Mouse (Mus musculus) lung, embryonic 15.5 days (tissue): ENCODE measurements around the gene Scfd2. TPM values are rescaled to one million over a fixed set of nuclear protein-coding genes. Genes with fewer than 3 reads are reported as not detected.

ENCODE experiments used
- ATAC-seq: fragments of 200-750 bp; cut with Nextera tagmentation; 2 replicates; pipeline ENCODE4 v1.8.0; 2017; ENCODE audit warnings: moderate number of reproducible peaks, borderline replicate concordance; ENCODE audit not compliant: low FRiP score, low TSS enrichment; ENCODE audit errors: extremely low read depth
- H3K27ac ChIP-seq: fragments of 300-500 bp; sonication (generic); 2 replicates; pipeline ENCODE4 v1.5.1; 2015; ENCODE audit warnings: moderate library complexity, mild to moderate bottlenecking, inconsistent platforms
- H3K27me3 ChIP-seq: fragments of 300-500 bp; sonication (generic); 2 replicates; pipeline ENCODE4 v1.6.1; 2015; ENCODE audit warnings: inconsistent platforms
- H3K36me3 ChIP-seq: fragments of 300-500 bp; sonication (generic); 2 replicates; pipeline ENCODE4 v1.6.1; 2015; ENCODE audit warnings: inconsistent platforms
- H3K4me1 ChIP-seq: fragments of 300-500 bp; sonication (generic); 2 replicates; pipeline ENCODE4 v1.6.1; 2015; ENCODE audit warnings: inconsistent platforms
- H3K4me2 ChIP-seq: fragments of 300-500 bp; sonication (generic); 2 replicates; pipeline ENCODE4 v1.6.1; 2015; ENCODE audit warnings: inconsistent platforms, mild to moderate bottlenecking, moderate library complexity
- H3K4me3 ChIP-seq: fragments of 300-500 bp; sonication (generic); 2 replicates; pipeline ENCODE4 v1.5.1; 2015; ENCODE audit warnings: mild to moderate bottlenecking, inconsistent platforms
- H3K9ac ChIP-seq: fragments of 300-500 bp; sonication (generic); 2 replicates; pipeline ENCODE4 v1.6.1; 2015; ENCODE audit warnings: inconsistent platforms
- H3K9me3 ChIP-seq: fragments of 300-500 bp; sonication (generic); 2 replicates; pipeline ENCODE4 v1.6.1; 2016; ENCODE audit warnings: inconsistent platforms
- WGBS: fragments of 180-500 bp; shearing (Covaris S2); methylation state at CpG from one replicate; pipeline ENCODE4 v1.1.7; 2015; 5-methylcytosine and 5-hydroxymethylcytosine counted together
- polyA plus RNA-seq: library from polyadenylated mRNA; unstranded; fragments of >200 nt; fragmentation: Nextera tagmentation; extraction: Ambion mirVana; gene quantifications from 2 replicates; pipeline ENCODE4 v1.2.1, GENCODE M21; 2015

The Scfd2 gene
- polyA plus RNA-seq, 1 experiment from 2014 or later: 18.4 TPM

DNA sequence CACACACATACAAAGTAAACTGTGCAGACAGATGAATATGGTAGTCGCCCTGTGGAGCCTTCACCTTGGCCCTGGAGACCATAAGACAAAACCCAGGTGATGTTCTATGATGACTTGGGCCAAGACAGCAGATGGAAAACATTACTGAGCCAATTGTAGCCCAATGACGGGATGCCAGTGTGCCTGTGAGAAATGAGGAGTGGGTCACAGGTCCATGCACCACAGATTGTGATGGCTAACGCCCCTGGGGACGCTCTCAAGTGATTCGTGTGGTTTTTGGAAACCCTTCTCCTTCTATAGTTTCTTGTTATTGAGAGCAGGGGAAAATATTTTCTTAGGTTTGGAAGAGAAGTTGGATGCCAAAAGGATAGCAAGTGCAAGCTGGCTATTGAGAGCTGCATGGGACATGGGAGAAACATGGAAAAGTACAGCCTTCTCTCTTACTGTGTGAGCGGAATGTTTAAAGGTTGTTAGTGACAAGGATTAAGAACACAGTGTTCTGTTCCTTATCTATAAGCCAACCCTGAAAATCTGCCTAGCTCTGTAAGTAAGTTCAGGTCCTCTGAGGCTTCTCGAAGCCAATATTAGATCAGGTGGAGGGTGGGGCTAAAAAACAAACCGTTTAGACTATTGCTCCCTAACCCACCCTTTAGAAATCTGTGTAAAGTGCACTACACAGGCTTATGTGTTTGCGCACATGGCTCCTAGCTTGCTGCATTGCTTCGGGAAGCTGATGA, 210.4 kb downstream of the Scfd2 start:
- no peak overlapping the region for H3K9ac ChIP-seq
- 0 out of 2 replicates have a peak, but pooled peaks cover 3% of the 10 kb centered on the region for H3K4me1 ChIP-seq
- no peak for ATAC-seq
- H3K4me2 ChIP-seq: no peak overlapping the region
- WGBS: 62% methylated on average over 10 of the region's 10 CpGs
- H3K36me3 ChIP-seq: no peaks in the 10 kb centered on the region
- no peaks in the 10 kb centered on the region for H3K27me3 ChIP-seq
- no peaks in the 10 kb centered on the region for H3K9me3 ChIP-seq
- H3K4me3 ChIP-seq: no peak overlapping the region
- H3K27ac ChIP-seq: no peak overlapping the region

DNA sequence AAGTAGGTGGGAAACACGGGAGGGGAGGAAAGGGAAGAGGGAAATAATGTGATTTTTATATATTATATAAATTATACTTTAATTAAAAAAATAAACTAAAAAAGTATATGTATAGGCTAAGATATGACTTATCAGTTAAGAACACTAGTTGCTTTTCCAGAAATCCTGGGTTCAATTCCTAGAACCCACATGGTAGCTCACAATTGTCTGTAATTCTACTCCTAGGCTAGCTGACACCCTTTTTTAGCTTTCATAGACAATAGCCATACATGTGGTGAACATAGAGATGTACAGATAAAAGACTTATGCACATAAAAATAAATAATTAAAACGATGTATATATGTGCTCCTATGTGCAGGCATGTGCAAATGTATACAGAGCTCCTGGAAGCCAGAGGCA, 212.0 kb downstream of the Scfd2 start:
- WGBS: 61% methylated on average over 2 of the region's 2 CpGs
- no peak for ATAC-seq
- H3K4me3 ChIP-seq: no peak overlapping the region

DNA sequence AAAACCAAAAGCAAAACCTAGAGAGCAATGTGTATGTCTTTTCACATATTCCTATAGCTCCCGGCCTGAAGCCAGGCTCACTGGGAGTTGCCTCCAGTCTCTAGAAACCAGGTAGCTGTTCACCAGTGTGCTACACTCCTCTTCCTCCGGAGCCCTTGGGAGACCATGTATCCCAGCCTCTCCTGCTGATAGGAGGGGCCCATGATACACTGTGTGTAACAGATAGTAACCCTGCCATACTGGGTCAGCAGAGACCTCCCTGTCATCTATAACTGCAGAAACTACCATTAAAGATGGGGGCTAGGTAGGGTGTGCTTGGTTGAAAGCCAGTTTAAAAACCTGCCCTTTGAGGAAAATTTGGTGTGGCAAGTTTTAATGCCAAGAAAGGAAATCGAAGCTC, 214.4 kb downstream of the Scfd2 start:
- Histone ChIP-seq H3K4me3 (no peak overlapping the region), H3K9me3 (no peaks in the 10 kb centered on the region), H3K4me2 (no peak overlapping the region), H3K4me1 (no peaks in the 10 kb centered on the region; the same call in 1 of the 2 replicates), H3K9ac (no peak overlapping the region), H3K27me3 (no peaks in the 10 kb centered on the region), H3K36me3 (no peaks in the 10 kb centered on the region), H3K27ac (no peak overlapping the region)
- no peak for ATAC-seq
- WGBS: 84% methylated on average over 3 of the region's 3 CpGs

More for the DNA sequence above, 212.0 kb downstream of the Scfd2 start:
- H3K27me3 ChIP-seq: no peaks in the 10 kb centered on the region
- H3K9ac ChIP-seq: no peak overlapping the region
- no peak overlapping the region for H3K27ac ChIP-seq
- H3K4me2 ChIP-seq: no peak overlapping the region
- H3K36me3 ChIP-seq: no peaks in the 10 kb centered on the region
- no peaks in the 10 kb centered on the region for H3K9me3 ChIP-seq
- no peaks in the 10 kb centered on the region; the same call in 1 of the 2 replicates for H3K4me1 ChIP-seq

- H3K27me3 ChIP-seq: no peaks in the 10 kb centered on the region
- no peaks in the 10 kb centered on the region for H3K36me3 ChIP-seq
- H3K27ac ChIP-seq: no peak overlapping the region
- no peak for ATAC-seq
- H3K4me3 ChIP-seq: no peak overlapping the region
- 88% methylated on average over 11 of the region's 11 CpGs for WGBS
- no peaks in the 10 kb centered on the region; the same call in 1 of the 2 replicates for H3K4me1 ChIP-seq
- no peak overlapping the region for H3K4me2 ChIP-seq
- no peak overlapping the region for H3K9ac ChIP-seq
- no peaks in the 10 kb centered on the region for H3K9me3 ChIP-seq
These were observed 215.1 kb downstream of the Scfd2 start for GRCm38 (mm10) chr5:74316333-74316945.

GRCm38 (mm10) chr5:74315471-74316245, 215.9 kb downstream of the Scfd2 start:
- Histone ChIP-seq H3K36me3 (no peaks in the 10 kb centered on the region), H3K4me3 (no peak overlapping the region), H3K27me3 (no peaks in the 10 kb centered on the region), H3K9ac (no peak overlapping the region), H3K4me2 (no peak overlapping the region), H3K27ac (no peak overlapping the region), H3K9me3 (no peaks in the 10 kb centered on the region), H3K4me1 (no peaks in the 10 kb centered on the region; the same call in 1 of the 2 replicates)
- WGBS: 64% methylated on average over 12 of the region's 12 CpGs
- ATAC-seq: no peak

- no peak for ATAC-seq
- Histone ChIP-seq H3K9ac (no peak overlapping the region), H3K4me2 (no peak overlapping the region), H3K9me3 (no peaks in the 10 kb centered on the region), H3K36me3 (no peaks in the 10 kb centered on the region), H3K27me3 (no peaks in the 10 kb centered on the region), H3K4me1 (no peaks in the 10 kb centered on the region; the same call in 1 of the 2 replicates), H3K27ac (no peak overlapping the region), H3K4me3 (no peak overlapping the region)
- 82% methylated on average over 6 of the region's 6 CpGs for WGBS
These were observed 217.1 kb downstream of the Scfd2 start for GRCm38 (mm10) chr5:74314501-74314900.

- no peak for ATAC-seq
- Histone ChIP-seq H3K36me3 (no peaks in the 10 kb centered on the region), H3K9ac (no peak overlapping the region), H3K27me3 (no peaks in the 10 kb centered on the region), H3K4me1 (no peaks in the 10 kb centered on the region; the same call in 1 of the 2 replicates), H3K4me2 (no peak overlapping the region), H3K9me3 (no peaks in the 10 kb centered on the region), H3K27ac (no peak overlapping the region), H3K4me3 (no peak overlapping the region)
- WGBS: 86% methylated on average over 7 of the region's 7 CpGs
These were observed 218.0 kb downstream of the Scfd2 start for GRCm38 (mm10) chr5:74313542-74313941.

GRCm38 (mm10) chr5:74311865-74312264, 219.7 kb downstream of the Scfd2 start:
- Histone ChIP-seq H3K9me3 (no peaks in the 10 kb centered on the region), H3K4me3 (no peak overlapping the region), H3K27me3 (no peaks in the 10 kb centered on the region), H3K9ac (no peak overlapping the region), H3K27ac (no peak overlapping the region), H3K4me2 (no peak overlapping the region), H3K36me3 (no peaks in the 10 kb centered on the region), H3K4me1 (no peaks in the 10 kb centered on the region; the same call in 1 of the 2 replicates)
- ATAC-seq: no peak
- WGBS: 57% methylated on average over 6 of the region's 6 CpGs

DNA sequence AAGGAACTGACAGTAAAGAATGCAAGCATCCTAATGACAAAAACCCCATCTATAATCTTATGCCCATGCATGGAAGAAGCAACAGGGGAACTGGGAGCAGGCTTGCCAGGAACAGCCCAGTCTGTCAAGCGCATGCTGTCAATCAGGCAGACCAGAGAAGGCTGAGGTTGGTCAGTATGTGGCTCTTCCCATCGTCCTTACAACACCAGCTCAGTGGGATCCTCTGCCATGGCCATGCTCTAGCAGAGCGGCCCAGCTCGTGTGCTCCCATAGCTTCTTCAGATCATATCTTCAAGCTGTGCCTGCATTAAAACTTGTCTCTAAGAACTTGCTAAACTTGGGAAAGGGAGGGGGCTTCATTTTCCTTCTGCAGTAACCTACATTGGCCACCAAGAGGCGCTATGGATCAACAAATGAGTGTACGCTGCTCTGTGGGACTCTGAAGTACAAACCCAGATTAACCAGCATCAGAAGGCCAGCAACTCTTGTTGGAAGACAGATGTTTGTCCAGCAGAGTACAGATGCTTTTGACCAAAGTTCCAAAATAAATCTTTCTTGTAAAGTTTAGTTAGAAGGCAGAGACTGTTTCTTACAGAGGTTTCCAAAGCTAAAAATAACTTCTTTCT, 220.2 kb downstream of the Scfd2 start:
- Histone ChIP-seq H3K36me3 (no peaks in the 10 kb centered on the region), H3K9ac (no peak overlapping the region), H3K27me3 (no peaks in the 10 kb centered on the region), H3K4me3 (no peak overlapping the region), H3K4me1 (no peaks in the 10 kb centered on the region; the same call in 1 of the 2 replicates), H3K4me2 (no peak overlapping the region), H3K9me3 (no peaks in the 10 kb centered on the region), H3K27ac (no peak overlapping the region)
- ATAC-seq: no peak; the same call in 1 of the 2 replicates
- WGBS: 32% methylated on average over 6 of the region's 6 CpGs

DNA sequence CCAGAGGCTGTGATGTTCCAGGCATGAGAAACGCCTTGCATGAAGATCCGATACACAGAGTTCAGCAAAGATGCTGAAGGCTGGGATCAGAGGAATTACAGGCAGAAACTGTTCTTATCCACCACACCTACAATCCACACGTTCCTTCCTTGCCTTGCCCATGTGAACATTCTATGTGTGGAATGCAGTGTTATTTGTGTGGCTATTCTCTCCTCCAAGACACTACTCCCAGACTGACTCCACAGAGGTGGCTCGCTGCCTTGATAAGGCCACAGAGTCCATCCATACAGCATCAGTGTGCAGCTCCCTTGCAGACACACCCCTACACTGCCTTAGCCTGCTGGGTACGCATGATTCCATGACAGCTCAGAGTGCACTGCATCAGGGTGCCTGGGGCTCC, 221.5 kb downstream of the Scfd2 start:
- 74% methylated on average over 5 of the region's 5 CpGs for WGBS
- Histone ChIP-seq H3K27ac (no peak overlapping the region), H3K4me2 (no peak overlapping the region), H3K4me3 (no peak overlapping the region), H3K27me3 (no peaks in the 10 kb centered on the region), H3K36me3 (no peaks in the 10 kb centered on the region), H3K9ac (no peak overlapping the region), H3K9me3 (no peaks in the 10 kb centered on the region), H3K4me1 (peaks cover 3% of the 10 kb centered on the region; the same call in 1 of the 2 replicates)
- ATAC-seq: no peak

DNA sequence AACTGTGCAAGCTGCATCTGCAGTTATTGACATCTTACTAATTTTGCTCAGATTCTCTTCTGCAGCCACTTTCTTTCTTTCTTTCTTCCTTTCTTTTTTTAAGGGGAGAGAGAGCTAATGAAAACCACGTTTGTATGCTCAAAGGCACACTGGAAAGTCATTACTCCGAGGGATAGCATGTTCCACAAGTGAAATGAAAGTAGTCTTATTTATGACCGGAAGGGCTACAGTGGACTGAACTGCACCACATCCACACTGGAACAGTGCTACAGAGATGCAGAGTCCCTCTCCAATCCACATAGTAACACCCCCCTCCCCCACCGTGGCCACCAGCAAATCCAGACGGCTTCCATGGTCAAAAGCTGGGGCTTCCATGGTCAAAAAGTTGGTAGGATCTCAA, 224.3 kb downstream of the Scfd2 start:
- Histone ChIP-seq H3K36me3 (no peaks in the 10 kb centered on the region), H3K9me3 (no peaks in the 10 kb centered on the region), H3K27ac (no peak overlapping the region), H3K4me1 (peaks cover 19% of the 10 kb centered on the region), H3K4me2 (no peak overlapping the region), H3K4me3 (no peak overlapping the region), H3K9ac (no peak overlapping the region), H3K27me3 (no peaks in the 10 kb centered on the region)
- ATAC-seq: no peak
- WGBS: 68% methylated on average over 5 of the region's 5 CpGs
